Mouse (Mus musculus): Measurements from ENCODE around the gene Aqp5. TPM values are rescaled to one million over a fixed set of nuclear protein-coding genes. Genes with fewer than 3 reads are reported as not detected.
A peak's percentile ranks its signal among the peaks of the same experiment; 100 is the strongest.

The Aqp5 gene
- polyA plus RNA-seq, 1 experiment from 2014 or later = 551 TPM

DNA sequence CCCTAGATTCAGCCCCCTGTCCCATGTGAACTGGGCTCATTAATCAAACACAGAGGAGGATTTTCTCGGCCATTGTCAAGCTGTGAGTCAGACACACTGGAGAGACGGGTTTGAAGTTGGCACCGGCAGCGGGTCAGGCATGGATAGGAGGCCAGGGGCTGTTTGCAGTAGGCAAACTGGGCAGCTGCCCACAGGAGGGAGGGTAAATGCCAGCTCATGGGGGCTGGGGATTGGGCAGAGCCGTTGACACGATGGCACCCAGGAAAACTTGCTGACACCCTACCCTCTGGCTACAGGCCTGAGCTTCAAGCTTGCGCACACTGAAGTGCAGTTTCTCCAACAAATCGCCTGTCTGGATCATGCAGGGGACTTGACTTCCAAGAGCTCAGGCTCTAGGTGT lies 1.6 kb downstream of the Aqp5 start:
- Histone ChIP-seq H3K36me3 (ENCODE audit: insufficient read depth, low read length) (no peaks in the 10 kb centered on the region), H3K27ac (ENCODE audit: low read length) (peak overlapping the region; percentile 72), H3K9me3 (ENCODE audit: low read length) (no peaks in the 10 kb centered on the region), H3K27me3 (replicated peaks; ENCODE audit: insufficient read depth, low read length) (peaks cover 31% of the 10 kb centered on the region; the same call in 1 of the 2 replicates), H3K4me1 (ENCODE audit: insufficient read depth, low read depth, low read length) (no peaks in the 10 kb centered on the region; the same call in 1 of the 2 replicates), H3K4me2 (replicated peaks; ENCODE audit: low read depth, low read length) (peak overlapping the region; percentile 61), H3K9ac (replicated peaks; ENCODE audit: low read depth) (peak overlapping the region; percentile 37), H3K4me3 (ENCODE audit: low read depth, low read length) (peak overlapping the region; percentile 45)
- DNase-seq (ENCODE audit: low spot score) (peak; percentile 65), ATAC-seq (no peak)
- no peak for TF ChIP-seq EP300 (IDR thresholded peaks at IDR 0.05)
- TF ChIP-seq CTCF (IDR thresholded peaks at IDR 0.05) = no peak
- 45% methylated on average over 8 of the region's 8 CpGs for WGBS

DNA sequence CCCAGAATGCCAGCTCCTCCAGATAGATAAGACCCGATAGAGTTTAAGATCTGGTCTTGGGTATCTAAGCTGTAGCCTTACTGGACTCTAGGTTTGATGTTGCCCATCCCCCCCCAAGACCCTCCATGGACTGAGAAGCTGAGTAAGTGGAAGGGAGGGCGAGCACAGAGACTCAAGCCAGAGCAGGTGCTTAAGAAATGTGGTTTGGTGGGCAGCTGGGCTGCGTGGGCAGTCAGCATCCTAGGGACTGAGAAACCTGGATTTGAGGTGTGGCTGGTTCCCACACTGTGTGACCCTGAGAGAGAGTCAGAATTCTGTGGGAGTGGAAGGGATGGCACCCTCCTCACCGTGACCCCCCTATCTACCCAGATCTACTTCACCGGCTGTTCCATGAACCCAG lies 2.3 kb downstream of the Aqp5 start:
- ATAC-seq (no peak), DNase-seq (ENCODE audit: low spot score) (no peak)
- Histone ChIP-seq H3K27ac (ENCODE audit: low read length) (peak overlapping the region; percentile 72), H3K4me1 (ENCODE audit: insufficient read depth, low read depth, low read length) (no peaks in the 10 kb centered on the region; the same call in 1 of the 2 replicates), H3K9me3 (ENCODE audit: low read length) (no peaks in the 10 kb centered on the region), H3K4me3 (ENCODE audit: low read depth, low read length) (peak overlapping the region; percentile 45), H3K9ac (replicated peaks; ENCODE audit: low read depth) (peak overlapping the region; percentile 37), H3K27me3 (replicated peaks; ENCODE audit: insufficient read depth, low read length) (peaks cover 36% of the 10 kb centered on the region; the same call in 1 of the 2 replicates), H3K4me2 (replicated peaks; ENCODE audit: low read depth, low read length) (peak overlapping the region; percentile 61), H3K36me3 (ENCODE audit: insufficient read depth, low read length) (no peaks in the 10 kb centered on the region)
- TF ChIP-seq CTCF (IDR thresholded peaks at IDR 0.05) = no peak
- TF ChIP-seq EP300 (IDR thresholded peaks at IDR 0.05) = no peak
- WGBS = 74% methylated on average over 5 of the region's 5 CpGs

DNA sequence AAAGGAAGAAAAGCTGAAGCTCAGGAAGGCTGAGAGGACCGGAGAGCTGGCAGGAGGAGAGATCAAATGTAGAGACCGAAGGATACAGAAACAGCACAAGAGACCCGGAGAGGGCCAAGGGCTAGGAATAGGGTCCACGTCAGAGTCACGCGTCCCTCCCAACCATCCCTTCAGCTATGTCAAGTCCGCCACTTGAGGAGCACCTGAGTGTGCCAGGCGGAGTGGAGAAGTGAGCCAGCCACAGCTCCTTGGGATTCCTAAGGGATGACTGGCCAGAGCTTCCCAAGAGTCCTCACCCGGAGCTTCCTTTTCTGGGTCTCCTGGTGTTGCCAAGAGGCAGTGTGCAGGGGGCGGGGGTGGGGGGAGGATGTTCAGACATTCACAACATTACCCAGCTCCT lies 4.4 kb downstream of the Aqp5 start:
- peak overlapping the region; percentile 72 for H3K27ac ChIP-seq (ENCODE audit: low read length)
- no peak overlapping the region for H3K9ac ChIP-seq (replicated peaks; ENCODE audit: low read depth)
- peaks cover 30% of the 10 kb centered on the region; the same call in 1 of the 2 replicates for H3K27me3 ChIP-seq (replicated peaks; ENCODE audit: insufficient read depth, low read length)
- H3K4me3 ChIP-seq (ENCODE audit: low read depth, low read length) = no peak overlapping the region
- DNase-seq (ENCODE audit: low spot score) (peak; percentile 94), ATAC-seq (peak; percentile 79)
- H3K36me3 ChIP-seq (ENCODE audit: insufficient read depth, low read length) = no peaks in the 10 kb centered on the region
- TF ChIP-seq CTCF (IDR thresholded peaks at IDR 0.05) = no peak
- TF ChIP-seq EP300 (IDR thresholded peaks at IDR 0.05) = peak; percentile 96
- WGBS = 48% methylated on average over 9 of the region's 10 CpGs
- H3K4me1 ChIP-seq (ENCODE audit: insufficient read depth, low read depth, low read length) = no peaks in the 10 kb centered on the region; the same call in 1 of the 2 replicates
- no peaks in the 10 kb centered on the region for H3K9me3 ChIP-seq (ENCODE audit: low read length)
- H3K4me2 ChIP-seq (replicated peaks; ENCODE audit: low read depth, low read length) = peak overlapping the region; percentile 61; the same call in 1 of the 2 replicates

DNA sequence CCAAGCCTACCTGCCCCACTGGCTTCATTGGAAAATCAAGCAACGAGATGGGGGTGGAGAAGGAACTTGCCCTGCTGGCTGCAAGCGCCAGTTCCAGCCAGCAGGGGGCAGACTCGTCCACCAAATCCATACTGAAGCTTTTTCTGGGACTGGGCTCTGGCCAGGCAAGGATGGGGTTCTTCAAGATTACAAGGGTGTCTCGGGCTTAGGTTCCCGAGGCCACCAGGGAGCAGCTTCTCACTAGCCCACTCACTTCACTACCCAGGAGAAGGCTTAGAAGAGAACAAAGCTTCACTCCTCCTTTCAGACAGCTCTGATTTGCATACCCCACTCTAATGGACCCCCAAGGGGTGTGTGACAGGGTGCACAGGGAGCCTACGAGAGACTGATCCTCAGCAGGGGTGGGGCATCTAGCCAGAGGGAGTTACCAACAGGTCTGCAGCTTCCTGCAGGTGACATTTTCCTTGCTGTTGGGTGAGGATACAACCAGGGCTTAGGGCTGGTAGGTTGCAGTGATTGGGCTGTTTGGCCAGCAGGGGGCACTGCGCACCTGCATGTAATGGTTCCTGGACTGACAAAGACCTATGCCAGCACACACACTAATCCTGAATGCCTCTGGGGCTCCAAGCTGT lies 5.6 kb downstream of the Aqp5 start:
- H3K4me1 ChIP-seq (ENCODE audit: insufficient read depth, low read depth, low read length) = no peaks in the 10 kb centered on the region; the same call in 1 of the 2 replicates
- H3K27me3 ChIP-seq (replicated peaks; ENCODE audit: insufficient read depth, low read length) = peaks cover 22% of the 10 kb centered on the region; the same call in 1 of the 2 replicates
- WGBS = 8% methylated on average over 7 of the region's 7 CpGs

DNA sequence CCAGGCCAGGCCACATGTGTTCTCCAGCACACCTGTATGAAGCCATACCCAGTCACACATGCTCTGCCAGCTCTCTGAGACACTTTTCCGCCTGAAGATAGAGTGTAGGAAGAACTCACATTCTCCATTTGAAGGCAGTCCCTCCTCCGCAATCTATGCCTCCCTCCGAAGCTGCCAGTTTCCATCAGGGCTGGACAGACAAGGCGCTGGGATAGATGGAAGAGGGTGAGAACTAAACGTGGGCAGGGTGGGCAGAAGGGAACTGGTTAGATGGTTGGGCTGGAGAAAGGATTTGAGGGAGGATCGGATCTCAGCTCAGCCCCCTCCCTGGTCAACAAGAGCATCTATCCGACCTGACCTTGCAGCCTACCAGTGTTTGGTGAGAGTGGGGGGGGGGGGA lies 6.3 kb downstream of the Aqp5 start:
- H3K27ac ChIP-seq (ENCODE audit: low read length) = no peak overlapping the region
- no peaks in the 10 kb centered on the region for H3K9me3 ChIP-seq (ENCODE audit: low read length)
- no peak for TF ChIP-seq CTCF (IDR thresholded peaks at IDR 0.05)
- TF ChIP-seq EP300 (IDR thresholded peaks at IDR 0.05) = no peak
- H3K36me3 ChIP-seq (ENCODE audit: insufficient read depth, low read length) = no peaks in the 10 kb centered on the region
- 51% methylated on average over 7 of the region's 7 CpGs for WGBS
- peaks cover 17% of the 10 kb centered on the region; the same call in 1 of the 2 replicates for H3K27me3 ChIP-seq (replicated peaks; ENCODE audit: insufficient read depth, low read length)
- ATAC-seq = no peak
- DNase-seq (ENCODE audit: low spot score) = no peak
- H3K4me2 ChIP-seq (replicated peaks; ENCODE audit: low read depth, low read length) = no peak overlapping the region
- H3K9ac ChIP-seq (replicated peaks; ENCODE audit: low read depth) = no peak overlapping the region
- H3K4me1 ChIP-seq (ENCODE audit: insufficient read depth, low read depth, low read length) = no peaks in the 10 kb centered on the region; the same call in 1 of the 2 replicates
- H3K4me3 ChIP-seq (ENCODE audit: low read depth, low read length) = no peak overlapping the region

More for the DNA sequence above, 5.6 kb downstream of the Aqp5 start:
- TF ChIP-seq CTCF (IDR thresholded peaks at IDR 0.05) (peak; percentile 89), EP300 (IDR thresholded peaks at IDR 0.05) (no peak)
- ATAC-seq = peak; percentile 65
- no peaks in the 10 kb centered on the region for H3K9me3 ChIP-seq (ENCODE audit: low read length)
- H3K9ac ChIP-seq (replicated peaks; ENCODE audit: low read depth) = no peak overlapping the region
- H3K27ac ChIP-seq (ENCODE audit: low read length) = peak overlapping the region; percentile 64; the same call in 1 of the 2 replicates
- H3K4me2 ChIP-seq (replicated peaks; ENCODE audit: low read depth, low read length) = no peak overlapping the region
- H3K4me3 ChIP-seq (ENCODE audit: low read depth, low read length) = no peak overlapping the region
- DNase-seq (ENCODE audit: low spot score) = peak; percentile 91
- H3K36me3 ChIP-seq (ENCODE audit: insufficient read depth, low read length) = no peaks in the 10 kb centered on the region

DNA sequence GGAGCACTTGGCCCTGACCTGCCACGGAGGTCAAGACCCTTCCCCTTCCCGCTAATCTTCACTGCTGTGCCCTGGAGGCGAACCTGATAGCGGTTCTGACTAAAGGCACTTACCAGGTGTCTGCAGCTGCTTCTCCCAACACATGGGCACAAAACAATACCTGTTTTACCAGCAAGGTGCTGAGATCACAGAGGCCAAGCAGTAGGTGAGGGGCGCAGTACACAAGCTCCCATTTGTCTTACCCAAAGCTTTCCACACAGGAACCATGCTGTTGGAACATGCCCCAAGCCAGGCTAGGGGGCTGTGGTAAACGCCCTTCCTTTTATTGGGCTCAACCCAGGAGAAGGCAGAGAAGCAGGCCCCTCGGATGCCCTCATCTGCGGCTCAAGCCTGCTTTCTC lies 7.0 kb downstream of the Aqp5 start:
- no peak overlapping the region for H3K9ac ChIP-seq (replicated peaks; ENCODE audit: low read depth)
- H3K27me3 ChIP-seq (replicated peaks; ENCODE audit: insufficient read depth, low read length) = 0 out of 2 replicates have a peak, but pooled peaks cover 16% of the 10 kb centered on the region

More for the DNA sequence above, 7.0 kb downstream of the Aqp5 start:
- no peak overlapping the region for H3K27ac ChIP-seq (ENCODE audit: low read length)
- no peaks in the 10 kb centered on the region for H3K9me3 ChIP-seq (ENCODE audit: low read length)
- DNase-seq (ENCODE audit: low spot score) (no peak), ATAC-seq (no peak)
- 60% methylated on average over 8 of the region's 8 CpGs for WGBS
- no peaks in the 10 kb centered on the region; the same call in 1 of the 2 replicates for H3K4me1 ChIP-seq (ENCODE audit: insufficient read depth, low read depth, low read length)
- no peak overlapping the region for H3K4me2 ChIP-seq (replicated peaks; ENCODE audit: low read depth, low read length)
- TF ChIP-seq EP300 (IDR thresholded peaks at IDR 0.05) (no peak), CTCF (IDR thresholded peaks at IDR 0.05) (no peak)
- no peak overlapping the region for H3K4me3 ChIP-seq (ENCODE audit: low read depth, low read length)
- H3K36me3 ChIP-seq (ENCODE audit: insufficient read depth, low read length) = no peaks in the 10 kb centered on the region

Measured in lung, postnatal 0 days (tissue).